In genomic region chr17:23748631-23749391, GRCm38 (mm10) we compare ENCODE assay signal across 8 mouse cellular contexts. TPM values are rescaled to one million over a fixed set of nuclear protein-coding genes. Genes with fewer than 3 reads are reported as not detected.
DNase-seq lines count a peak whose midpoint lies in the region; ATAC-seq lines count a peak whose summit lies in the region.

No protein-coding gene starts in this region.

- 36% methylated on average over 10 of the region's 10 CpGs for WGBS in limb, embryonic 12.5 days

- H3K9ac ChIP-seq in limb, embryonic 12.5 days (replicated peaks), result no peak overlapping the region

- peak; percentile 96 for DNase-seq in 3T3-L1 (ENCODE audit: low read depth, low spot score)
- peak; percentile 58 to 76 for DNase-seq in CD8-positive naive resting alpha-beta T cell, adult 2 months (ENCODE audit: low read depth in 2 of 2, low spot score in 2 of 2)
- peak; percentile 73 for DNase-seq in c-Kit-negative CD71-positive TER-119-positive erythroid progenitor cells, embryonic 14.5 days (ENCODE audit: low read depth, low spot score)
- peak; percentile 66 to 79 for DNase-seq in frontal cortex, postnatal 36 days (ENCODE audit: low spot score in 2 of 2)
- DNase-seq in monocyte, adult 2 months (ENCODE audit: low read depth in 1 of 2, low spot score in 2 of 2), result peak; percentile 42 to 59
- DNase-seq in thymus, postnatal 14 days, result peak; percentile 75

- no peaks in the 10 kb centered on the region for H3K9me3 ChIP-seq in limb, embryonic 12.5 days

- H3K27ac ChIP-seq in limb, embryonic 12.5 days, result no peak overlapping the region

- H3K4me3 ChIP-seq in limb, embryonic 12.5 days (replicated peaks), result no peak overlapping the region

- H3K36me3 ChIP-seq in limb, embryonic 12.5 days, result peaks cover 33% of the 10 kb centered on the region

- H3K4me1 ChIP-seq in limb, embryonic 12.5 days (replicated peaks), result peaks cover 32% of the 10 kb centered on the region

- peak; percentile 80 for ATAC-seq in inflammation-experienced regulatory T-cells, adult 6 months
- no peak for ATAC-seq in limb, embryonic 12.5 days (ENCODE audit: insufficient number of reproducible peaks, insufficient read depth, low FRiP score, low TSS enrichment, low read depth)

- peaks cover 50% of the 10 kb centered on the region for H3K27me3 ChIP-seq in limb, embryonic 12.5 days

- H3K4me2 ChIP-seq in limb, embryonic 12.5 days, result peak overlapping the region; percentile 26

RNA-seq across cellular contexts. Expression of gene Kremen2, which starts 3.2 kb away (rescaled TPM):
- polyA plus RNA-seq in inflammation-experienced regulatory T-cells, adult 6 months (2017; shearing (Covaris generic)), result 1 to 10 TPM in 2 of 3 experiments, under 1 TPM in 1; 0.78 to 3.2 (median 1.1) TPM
- 30.0 and 34.8 TPM in 2 replicates for polyA plus RNA-seq in limb, embryonic 12.5 days (2016; fragmentation: Nextera tagmentation; extraction: Ambion mirVana)

RNA-seq across cellular contexts. Expression of gene Paqr4, which starts 8.1 kb away (rescaled TPM):
- polyA plus RNA-seq in inflammation-experienced regulatory T-cells, adult 6 months (2017; shearing (Covaris generic)), result 1 to 10 TPM; 1.3 to 7.2 (median 2.5) TPM
- polyA plus RNA-seq in limb, embryonic 12.5 days (2016; fragmentation: Nextera tagmentation; extraction: Ambion mirVana), result 11.6 and 13.6 TPM in 2 replicates

RNA-seq across cellular contexts. Expression of gene Flywch1, which starts 22.6 kb away (rescaled TPM):
- polyA plus RNA-seq in inflammation-experienced regulatory T-cells, adult 6 months (2017; shearing (Covaris generic)), result 10 to 100 TPM; 13.2 to 15.6 (median 13.7) TPM
- 136 and 140 TPM in 2 replicates for polyA plus RNA-seq in limb, embryonic 12.5 days (2016; fragmentation: Nextera tagmentation; extraction: Ambion mirVana)

RNA-seq across cellular contexts. Expression of gene Pkmyt1, which starts 22.7 kb away (rescaled TPM):
- 10 to 100 TPM in 2 of 3 experiments, 1 to 10 TPM in 1; 7.5 to 18.5 (median 11.3) TPM for polyA plus RNA-seq in inflammation-experienced regulatory T-cells, adult 6 months (2017; shearing (Covaris generic))
- 49.1 and 53.1 TPM in 2 replicates for polyA plus RNA-seq in limb, embryonic 12.5 days (2016; fragmentation: Nextera tagmentation; extraction: Ambion mirVana)

RNA-seq across cellular contexts. Expression of gene 1520401A03Rik, which starts 26.2 kb away (rescaled TPM):
- not detected for polyA plus RNA-seq in inflammation-experienced regulatory T-cells, adult 6 months (2017; shearing (Covaris generic))
- polyA plus RNA-seq in limb, embryonic 12.5 days (2016; fragmentation: Nextera tagmentation; extraction: Ambion mirVana), result 1.8 and 2.5 TPM in 2 replicates
